Mouse (Mus musculus): Measurements from ENCODE around the gene Utp3. TPM values are rescaled to one million over a fixed set of nuclear protein-coding genes. Genes with fewer than 3 reads are reported as not detected.

Utp3 gene
- total and polyA plus RNA-seq, 3 experiments, result 48.4 to 120 (median 73.9) TPM

DNA sequence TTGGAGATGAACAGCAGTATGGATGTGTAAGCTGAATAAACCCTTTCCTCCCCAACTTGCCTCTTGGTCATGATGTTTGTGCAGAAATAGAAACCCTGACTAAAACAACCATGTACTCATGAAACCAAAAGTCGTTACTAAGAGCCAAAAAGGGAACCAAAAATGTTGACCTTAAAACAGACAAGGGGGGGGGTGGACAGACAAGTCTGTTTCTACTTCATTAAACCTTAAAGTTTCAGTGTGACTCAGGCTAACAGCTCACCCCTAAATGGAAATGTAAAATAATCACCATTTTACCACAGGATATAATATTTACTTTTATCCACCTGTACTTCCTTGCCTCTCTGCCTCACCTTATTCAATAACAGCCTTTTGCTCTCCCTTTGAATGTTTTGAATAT, 45.7 kb upstream of the Utp3 start:
- Histone ChIP-seq H3K27me3 (ENCODE audit: control insufficient read depth in 1 of 2, insufficient read depth in 2 of 2, low read length in 2 of 2) (peaks cover 0 to 3% of the 10 kb centered on the region in 2 experiments; a peak in 1 of 4 replicates), H3K9me3 (replicated peaks; ENCODE audit: insufficient read depth, low read length) (no peaks in the 10 kb centered on the region), H3K4me3 (ENCODE audit: control insufficient read depth in 1 of 2, insufficient read depth in 1 of 2, low read depth in 2 of 2, low read length in 2 of 2) (no peak overlapping the region), H3K27ac (ENCODE audit: control insufficient read depth, low read depth, low read length) (no peak overlapping the region), H3K9ac (ENCODE audit: control insufficient read depth, low read depth, low read length, poor library complexity, severe bottlenecking) (no peak overlapping the region), H3K79me2 (ENCODE audit: control insufficient read depth, insufficient read depth, low read length, poor library complexity) (no peaks in the 10 kb centered on the region), H3K36me3 (ENCODE audit: control insufficient read depth in 1 of 2, insufficient read depth in 2 of 2, low read length in 2 of 2) (no peaks in the 10 kb centered on the region), H3K4me1 (ENCODE audit: control insufficient read depth in 1 of 2, insufficient read depth in 2 of 2, low read length in 2 of 2) (no peaks in the 10 kb centered on the region)
- DNase-seq (ENCODE audit: low read depth, low spot score), result no peak
- TF ChIP-seq MYB (IDR thresholded peaks at IDR 0.05; ENCODE audit: low read depth, low read length) (no peak), RAD21 (IDR thresholded peaks at IDR 0.05; ENCODE audit: low read depth, low read length) (no peak), MYC (IDR thresholded peaks at IDR 0.05; ENCODE audit: low read depth, low read length) (no peak), MAFK (IDR thresholded peaks at IDR 0.05; ENCODE audit: borderline replicate concordance, low read depth, low read length) (no peak), HCFC1 (IDR thresholded peaks at IDR 0.05; ENCODE audit: low read depth, low read length) (no peak), SMC3 (IDR thresholded peaks at IDR 0.05; ENCODE audit: low read depth, low read length) (no peak), TCF12 (IDR thresholded peaks at IDR 0.05; ENCODE audit: low read depth, low read length) (no peak), EP300 (IDR thresholded peaks at IDR 0.05; ENCODE audit: low read depth in 1 of 2, low read length in 2 of 2) (no peak), MXI1 (IDR thresholded peaks at IDR 0.05; ENCODE audit: low read depth, low read length) (no peak)

DNA sequence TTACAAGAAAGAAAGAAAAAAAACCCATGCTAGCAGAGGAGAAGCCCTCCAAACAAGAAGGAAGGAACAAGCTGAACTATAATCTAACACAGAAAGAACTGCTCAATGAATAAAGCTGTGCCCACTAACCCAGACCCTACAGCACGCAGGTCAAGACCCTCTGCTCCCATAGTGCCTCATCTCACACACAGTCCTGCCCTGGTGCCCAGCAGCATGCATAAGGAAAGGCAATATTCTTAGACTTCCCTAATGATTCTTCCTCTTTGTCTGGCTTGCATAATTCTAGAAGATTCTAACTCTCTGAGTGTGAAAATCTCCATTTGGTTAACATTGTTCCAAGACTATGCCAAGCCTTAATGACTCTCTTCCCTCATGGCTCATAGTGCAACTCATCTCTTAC, 45.3 kb upstream of the Utp3 start:
- H3K4me3 ChIP-seq (ENCODE audit: control insufficient read depth in 1 of 2, insufficient read depth in 1 of 2, low read depth in 2 of 2, low read length in 2 of 2), result no peak overlapping the region
- no peaks in the 10 kb centered on the region for H3K4me1 ChIP-seq (ENCODE audit: control insufficient read depth in 1 of 2, insufficient read depth in 2 of 2, low read length in 2 of 2)
- no peak for DNase-seq (ENCODE audit: low read depth, low spot score)
- no peaks in the 10 kb centered on the region for H3K9me3 ChIP-seq (replicated peaks; ENCODE audit: insufficient read depth, low read length)
- no peaks in the 10 kb centered on the region for H3K79me2 ChIP-seq (ENCODE audit: control insufficient read depth, insufficient read depth, low read length, poor library complexity)
- no peak overlapping the region for H3K9ac ChIP-seq (ENCODE audit: control insufficient read depth, low read depth, low read length, poor library complexity, severe bottlenecking)
- no peaks in the 10 kb centered on the region for H3K36me3 ChIP-seq (ENCODE audit: control insufficient read depth in 1 of 2, insufficient read depth in 2 of 2, low read length in 2 of 2)
- H3K27me3 ChIP-seq (ENCODE audit: control insufficient read depth in 1 of 2, insufficient read depth in 2 of 2, low read length in 2 of 2), result peaks cover 0 to 3% of the 10 kb centered on the region in 2 experiments; a peak in 1 of 4 replicates
- H3K27ac ChIP-seq (ENCODE audit: control insufficient read depth, low read depth, low read length), result no peak overlapping the region
- TF ChIP-seq SMC3 (IDR thresholded peaks at IDR 0.05; ENCODE audit: low read depth, low read length), result no peak
- TF ChIP-seq MAFK (IDR thresholded peaks at IDR 0.05; ENCODE audit: borderline replicate concordance, low read depth, low read length), result no peak
- TF ChIP-seq MXI1 (IDR thresholded peaks at IDR 0.05; ENCODE audit: low read depth, low read length), result no peak
- TF ChIP-seq EP300 (IDR thresholded peaks at IDR 0.05; ENCODE audit: low read depth in 1 of 2, low read length in 2 of 2), result no peak
- TF ChIP-seq MEF2A (IDR thresholded peaks at IDR 0.05; ENCODE audit: extremely low read depth, insufficient replicate concordance, low read depth, low read length, poor library complexity, severe bottlenecking), result no peak
- no peak for TF ChIP-seq USF2 (IDR thresholded peaks at IDR 0.05; ENCODE audit: borderline replicate concordance in 1 of 2, insufficient read depth in 1 of 2, low read depth in 1 of 2, low read length in 2 of 2)
- no peak for TF ChIP-seq NRF1 (IDR thresholded peaks at IDR 0.05; ENCODE audit: insufficient read depth, low read depth, low read length, poor library complexity, severe bottlenecking)
- no peak for TF ChIP-seq ZNF384 (IDR thresholded peaks at IDR 0.05; ENCODE audit: low read depth, low read length)
- TF ChIP-seq ZKSCAN1 (IDR thresholded peaks at IDR 0.05; ENCODE audit: low read depth, low read length), result no peak
- no peak for TF ChIP-seq POLR2AphosphoS5 (IDR thresholded peaks at IDR 0.05; ENCODE audit: borderline replicate concordance, low read depth, low read length)
- TF ChIP-seq POLR2A (IDR thresholded peaks at IDR 0.05; ENCODE audit: control insufficient read depth in 1 of 2, insufficient read depth in 1 of 2, low read depth in 1 of 2, low read length in 2 of 2, poor library complexity in 1 of 2), result no peak

Data from MEL (cell line).